Mouse (Mus musculus): ENCODE results near the gene Ggps1. TPM values are rescaled to one million over a fixed set of nuclear protein-coding genes. Genes with fewer than 3 reads are reported as not detected.

Gene Ggps1
- 50.1 to 57.9 TPM (median 51.8 TPM) in 3 replicates for total RNA-seq (2017)

DNA sequence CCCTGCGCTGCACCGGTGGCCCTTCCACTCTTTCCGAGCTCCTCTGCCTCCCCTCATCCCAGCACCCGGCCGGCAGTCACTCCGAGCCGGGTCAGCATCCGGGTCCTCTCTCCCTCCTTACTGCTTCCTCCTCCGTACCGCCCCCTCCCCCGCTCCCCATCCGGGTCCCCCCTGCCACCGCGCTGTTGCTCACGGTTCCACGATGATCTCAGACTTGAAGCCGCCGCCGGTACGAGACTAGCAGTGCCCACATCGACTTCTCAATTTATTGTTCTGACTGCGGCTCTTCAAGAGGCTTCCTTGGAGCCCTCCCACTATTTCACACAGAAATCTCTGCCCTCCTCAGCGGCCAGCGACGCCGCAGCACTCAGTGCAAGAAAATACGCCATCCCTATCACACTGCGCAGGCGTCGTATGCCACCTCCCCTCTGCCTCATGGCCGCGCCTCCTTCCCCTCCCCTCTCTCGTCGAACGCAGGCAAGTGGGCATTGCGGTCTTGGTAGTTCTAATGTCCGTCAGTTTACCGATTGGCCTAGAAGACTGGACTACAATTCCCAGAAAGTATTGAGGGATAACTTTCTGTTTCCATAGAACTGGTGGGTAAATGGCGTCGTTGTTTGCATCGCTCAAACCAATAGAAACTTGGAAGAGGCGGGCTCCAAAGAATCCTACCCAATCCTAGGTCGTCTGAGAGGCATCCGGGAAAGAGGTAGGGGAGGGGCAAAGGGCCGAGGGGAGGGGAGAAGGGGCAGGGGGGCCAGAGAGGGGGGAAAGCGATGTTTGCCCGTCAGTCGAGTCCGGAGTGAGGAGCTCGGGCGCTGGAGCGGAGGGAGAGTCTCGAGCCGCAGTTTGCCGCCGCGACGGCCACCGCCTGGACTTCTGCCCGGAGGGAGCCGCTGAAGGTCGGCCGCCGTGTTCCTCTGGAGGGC, at the start of gene Ggps1, which contains the start of gene Arid4b:
TSS of gene Ggps1 (minus strand) at position 476 of the 929 bp plus-strand sequence.
TSS of gene Arid4b (plus strand) at position 220 of the 929 bp plus-strand sequence.
- ATAC-seq (replicated peaks; ENCODE audit: insufficient number of reproducible peaks, low FRiP score, low TSS enrichment, poor library complexity, severe bottlenecking) = peak; percentile 95

DNA sequence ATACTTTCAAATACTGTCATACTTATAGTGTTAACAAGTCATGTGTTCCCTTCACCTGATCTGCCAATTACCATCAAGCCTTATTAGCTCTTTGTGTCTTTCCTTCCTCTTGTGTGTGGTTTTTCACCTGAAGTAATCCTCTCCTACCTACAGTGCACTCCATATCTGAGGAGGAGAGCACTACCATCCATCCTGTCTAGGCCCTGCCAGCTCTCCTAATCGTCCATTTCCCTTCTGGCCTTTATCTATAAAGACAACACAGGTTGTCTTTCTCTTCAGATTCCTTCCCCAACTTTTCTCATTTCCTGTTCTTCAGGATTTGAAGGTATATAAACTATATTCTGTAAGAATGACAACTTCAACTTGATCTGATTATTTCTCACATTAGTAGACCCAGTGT, 47.9 kb upstream of the Ggps1 start:
- ATAC-seq (replicated peaks; ENCODE audit: insufficient number of reproducible peaks, low FRiP score, low TSS enrichment, poor library complexity, severe bottlenecking) = no peak

DNA sequence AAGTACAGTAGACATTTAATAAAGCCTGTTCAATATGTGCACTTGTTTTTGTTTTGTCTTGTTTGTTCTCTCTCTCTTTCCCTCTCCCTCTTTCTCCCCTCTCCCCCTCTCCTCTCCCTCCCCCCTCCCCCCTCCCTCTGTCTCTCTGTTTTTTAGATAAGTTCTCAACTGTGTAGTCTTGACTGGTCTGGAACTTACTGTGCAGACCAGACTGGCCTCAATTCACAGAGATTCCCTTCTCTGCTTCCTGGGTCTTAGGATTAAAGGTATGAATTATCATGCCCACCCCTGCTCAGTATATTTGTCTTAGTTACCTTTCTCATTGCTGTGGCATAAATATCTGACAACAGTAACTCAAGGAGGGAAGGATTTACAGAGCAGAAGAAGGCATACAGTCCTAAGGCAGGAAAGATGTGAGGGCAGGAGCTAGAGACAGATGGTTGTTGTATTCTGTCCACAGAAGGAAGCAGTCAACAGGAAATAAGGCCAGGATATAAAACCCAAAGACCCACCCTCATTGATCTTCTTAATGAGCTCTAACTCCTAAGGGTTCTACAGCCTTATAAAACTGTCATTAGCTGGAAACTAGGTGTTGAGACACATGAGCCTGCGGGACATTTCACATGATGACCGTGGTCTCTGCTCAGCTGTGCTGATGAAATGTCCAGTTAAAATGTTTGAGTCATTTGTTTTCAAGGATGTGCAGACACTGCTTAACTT, 47.0 kb upstream of the Ggps1 start:
- no peak for ATAC-seq (replicated peaks; ENCODE audit: insufficient number of reproducible peaks, low FRiP score, low TSS enrichment, poor library complexity, severe bottlenecking)

DNA sequence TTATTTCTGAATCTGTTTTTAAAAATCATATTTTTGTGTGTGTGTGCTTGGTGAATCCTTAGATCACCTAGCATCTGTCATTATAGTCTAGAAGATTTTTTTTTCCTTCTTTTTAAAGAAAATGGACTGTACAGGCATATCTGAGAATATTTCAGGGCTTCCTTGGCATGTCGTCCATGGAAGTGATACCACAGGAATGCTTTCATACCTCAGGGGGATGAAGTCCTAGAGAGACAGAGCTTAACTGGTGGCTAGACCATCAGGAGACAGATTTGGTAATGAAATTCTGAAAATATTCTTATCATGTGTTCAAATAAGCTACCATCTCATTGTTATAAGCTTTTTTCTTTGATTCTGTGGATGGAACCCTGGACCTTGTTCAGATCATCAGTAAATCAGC, 39.7 kb upstream of the Ggps1 start:
- ATAC-seq (replicated peaks; ENCODE audit: insufficient number of reproducible peaks, low FRiP score, low TSS enrichment, poor library complexity, severe bottlenecking) = no peak

DNA sequence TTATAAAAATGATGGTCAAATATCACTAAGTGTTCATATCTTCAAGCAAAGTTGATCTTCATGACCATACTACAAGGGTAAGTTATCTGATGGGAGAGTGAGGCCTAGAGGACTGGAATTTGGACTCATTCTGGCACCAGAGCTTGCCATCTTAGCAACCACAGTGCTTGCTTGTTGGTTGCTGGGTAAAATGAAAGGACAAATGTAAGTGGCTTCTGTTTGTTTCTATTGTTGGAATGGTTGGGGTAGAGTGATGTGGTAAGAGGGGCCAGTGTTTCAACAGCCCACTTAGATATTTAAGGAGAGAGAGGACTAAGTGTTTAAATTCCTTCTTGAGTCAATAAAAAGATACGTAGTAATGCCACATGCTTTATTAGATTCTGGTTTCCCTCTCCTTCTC, 25.4 kb upstream of the Ggps1 start:
- no peak for ATAC-seq (replicated peaks; ENCODE audit: insufficient number of reproducible peaks, low FRiP score, low TSS enrichment, poor library complexity, severe bottlenecking)

DNA sequence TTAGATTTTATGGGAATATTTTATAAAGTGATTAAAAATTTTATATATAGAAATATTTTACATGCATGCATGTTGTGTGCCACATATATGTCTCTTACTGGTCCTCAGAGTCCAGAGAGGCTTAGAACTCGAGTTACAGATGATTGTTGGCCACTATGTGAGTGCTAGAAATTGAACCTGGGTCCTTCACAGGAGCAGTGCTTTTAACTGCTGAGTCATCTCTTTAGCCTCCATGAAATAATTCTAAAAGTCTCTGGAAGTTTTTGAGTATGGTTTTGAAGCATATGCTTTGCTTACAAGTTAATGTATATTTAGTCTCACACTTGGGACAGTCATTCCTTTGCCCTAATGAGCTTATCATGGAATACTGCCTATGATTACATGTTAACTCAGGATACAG, 12.0 kb upstream of the Ggps1 start:
- no peak for ATAC-seq (replicated peaks; ENCODE audit: insufficient number of reproducible peaks, low FRiP score, low TSS enrichment, poor library complexity, severe bottlenecking)

DNA sequence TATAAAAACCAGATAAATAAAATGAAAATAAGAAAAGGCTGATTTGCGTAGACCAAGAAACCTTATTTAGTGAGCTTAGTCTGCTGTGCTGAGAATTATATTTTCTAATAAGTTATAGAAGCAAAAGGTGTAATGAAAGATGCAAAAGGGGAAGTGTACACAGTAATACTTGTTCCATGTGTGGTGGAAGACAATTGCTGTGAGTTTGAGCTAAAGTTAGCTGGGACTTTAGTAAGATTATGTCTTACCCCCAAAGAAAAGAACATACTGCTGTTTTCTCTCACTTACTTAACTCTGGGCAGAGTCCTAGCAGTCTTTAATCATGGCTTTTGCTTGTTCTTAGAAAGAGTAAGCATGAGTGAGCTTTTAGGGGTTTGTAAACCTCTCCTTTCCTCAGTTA, 11.1 kb upstream of the Ggps1 start:
- ATAC-seq (replicated peaks; ENCODE audit: insufficient number of reproducible peaks, low FRiP score, low TSS enrichment, poor library complexity, severe bottlenecking) = no peak

DNA sequence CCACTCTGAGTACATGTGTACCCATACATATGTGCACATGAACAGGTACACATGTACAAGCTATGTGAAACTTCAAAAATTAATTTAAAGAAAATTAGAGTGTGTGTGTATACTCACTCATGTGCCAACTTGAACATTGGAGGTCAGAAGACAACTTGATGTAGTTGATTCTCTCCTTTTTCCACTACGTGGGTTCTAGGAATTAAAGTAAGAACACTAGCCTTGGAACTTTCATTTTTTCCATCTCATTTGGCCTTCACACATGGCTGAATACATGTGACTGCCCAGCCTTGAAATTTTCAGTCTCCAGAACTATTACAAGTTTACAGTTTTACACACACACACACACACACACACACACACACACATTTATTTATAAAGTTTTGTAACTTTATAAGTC, 6.0 kb upstream of the Ggps1 start:
- ATAC-seq (replicated peaks; ENCODE audit: insufficient number of reproducible peaks, low FRiP score, low TSS enrichment, poor library complexity, severe bottlenecking) = no peak

DNA sequence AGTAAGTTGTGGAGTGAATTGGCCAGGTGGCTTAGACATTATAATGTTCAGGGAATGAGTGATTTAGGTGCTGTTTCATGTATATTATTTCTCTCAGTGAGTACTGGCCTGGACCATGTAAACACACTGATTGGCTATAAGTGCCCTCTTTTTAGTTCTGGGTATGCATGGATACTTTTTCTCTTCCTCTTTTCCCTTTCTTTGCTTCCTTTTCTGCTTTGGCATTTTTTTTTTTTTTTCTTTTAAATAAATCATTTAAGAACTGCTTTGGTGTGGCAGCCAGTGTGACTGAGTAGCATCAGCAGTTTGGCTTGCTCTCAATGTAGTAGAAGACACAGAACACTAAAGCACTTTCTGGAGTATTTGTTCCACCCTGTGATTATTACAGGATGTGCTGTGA, 4.7 kb upstream of the Ggps1 start:
- ATAC-seq (replicated peaks; ENCODE audit: insufficient number of reproducible peaks, low FRiP score, low TSS enrichment, poor library complexity, severe bottlenecking) = no peak

DNA sequence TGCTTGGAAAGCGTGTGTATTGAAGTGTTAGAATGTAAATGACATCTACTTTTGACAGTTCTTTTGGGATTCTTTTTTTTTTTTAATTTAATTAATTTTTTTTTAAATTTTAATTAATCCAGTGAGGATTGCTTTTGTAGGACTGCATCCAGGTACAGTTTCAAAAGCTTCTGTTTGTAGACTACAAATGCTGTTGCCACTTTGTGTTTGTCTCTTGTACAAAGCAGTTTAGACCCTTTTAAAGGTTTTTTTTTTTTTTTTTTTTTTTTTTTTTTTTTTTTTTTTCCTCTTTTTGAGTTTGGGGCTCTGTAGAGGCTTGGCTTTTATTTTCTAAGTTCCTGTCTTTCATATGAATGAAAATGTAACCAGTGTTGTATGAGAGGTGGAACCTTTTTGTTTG, 2.4 kb upstream of the Ggps1 start:
- no peak for ATAC-seq (replicated peaks; ENCODE audit: insufficient number of reproducible peaks, low FRiP score, low TSS enrichment, poor library complexity, severe bottlenecking)

DNA sequence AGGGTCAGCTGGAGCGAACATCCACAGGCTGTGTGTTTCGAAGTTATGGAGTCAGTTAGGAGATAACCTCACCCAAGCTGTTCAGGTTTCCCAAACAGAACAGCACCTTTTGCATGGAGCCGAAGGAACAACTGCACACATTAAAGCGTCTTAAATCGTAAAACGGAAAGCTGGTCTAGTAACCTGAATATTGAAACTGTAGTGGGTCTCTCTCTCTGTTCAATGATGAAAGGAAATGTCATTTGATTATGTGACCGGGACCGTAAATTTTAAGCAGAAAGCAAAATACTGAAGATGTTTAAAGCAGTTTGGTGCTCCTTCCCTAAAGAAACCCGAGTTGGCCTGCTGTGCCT, 1.7 kb upstream of the Ggps1 start:
- ATAC-seq (replicated peaks; ENCODE audit: insufficient number of reproducible peaks, low FRiP score, low TSS enrichment, poor library complexity, severe bottlenecking) = no peak

DNA sequence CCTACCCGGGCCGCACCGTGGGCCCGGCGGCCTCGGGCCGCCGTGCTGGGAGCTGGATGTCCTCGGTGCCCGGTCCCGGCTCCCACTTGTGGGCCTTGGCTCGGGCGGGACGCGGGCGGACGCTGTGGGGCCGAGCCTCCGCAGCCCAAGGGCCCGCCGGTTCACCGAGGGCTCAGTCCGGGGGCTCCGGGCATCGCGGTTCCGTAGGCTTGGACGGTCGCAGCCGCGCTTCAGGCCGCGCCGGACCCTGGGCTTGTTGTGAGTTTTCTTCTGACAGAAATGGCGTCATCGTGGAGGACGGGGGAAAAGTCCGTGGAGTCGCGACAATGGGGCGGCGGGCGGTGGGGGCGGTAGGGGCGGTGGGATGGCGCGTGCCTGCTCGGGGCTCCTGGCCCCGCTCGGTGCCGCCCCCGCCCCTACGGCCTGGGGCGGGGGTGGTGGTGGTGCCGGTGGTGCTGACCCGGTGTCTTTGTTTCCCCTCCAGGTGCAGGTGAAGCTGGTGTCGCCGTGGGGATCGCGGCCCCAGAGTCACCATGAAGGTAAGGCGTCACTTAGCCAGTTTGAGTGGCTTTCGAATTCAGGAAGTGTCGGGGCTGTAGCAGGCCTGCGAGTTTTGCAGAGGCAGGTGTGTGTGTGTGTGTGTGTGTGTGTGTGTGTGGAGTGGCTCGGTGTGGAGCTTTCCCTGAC, 1.2 kb upstream of the Ggps1 start:
- no peak for ATAC-seq (replicated peaks; ENCODE audit: insufficient number of reproducible peaks, low FRiP score, low TSS enrichment, poor library complexity, severe bottlenecking)

DNA sequence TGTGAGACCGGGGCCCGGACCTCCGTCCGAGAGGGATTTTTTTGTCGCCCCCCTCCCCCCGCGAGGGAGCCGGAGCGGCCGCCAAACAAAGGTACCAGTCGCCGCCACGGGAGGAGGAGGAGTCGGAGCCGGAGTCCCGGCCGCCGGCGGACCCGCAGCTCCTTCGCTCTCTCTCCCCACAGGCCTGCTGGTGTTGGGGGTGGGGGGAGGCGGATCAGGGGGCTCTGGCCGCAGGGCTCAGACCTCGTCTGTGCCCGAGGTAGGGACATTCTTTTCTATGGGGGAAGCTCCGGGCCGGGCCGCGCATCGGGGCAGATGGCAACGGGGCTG, 619 bp upstream of the Ggps1 start:
- ATAC-seq (replicated peaks; ENCODE audit: insufficient number of reproducible peaks, low FRiP score, low TSS enrichment, poor library complexity, severe bottlenecking) = peak; percentile 1; the same call in 1 of the 2 replicates

DNA sequence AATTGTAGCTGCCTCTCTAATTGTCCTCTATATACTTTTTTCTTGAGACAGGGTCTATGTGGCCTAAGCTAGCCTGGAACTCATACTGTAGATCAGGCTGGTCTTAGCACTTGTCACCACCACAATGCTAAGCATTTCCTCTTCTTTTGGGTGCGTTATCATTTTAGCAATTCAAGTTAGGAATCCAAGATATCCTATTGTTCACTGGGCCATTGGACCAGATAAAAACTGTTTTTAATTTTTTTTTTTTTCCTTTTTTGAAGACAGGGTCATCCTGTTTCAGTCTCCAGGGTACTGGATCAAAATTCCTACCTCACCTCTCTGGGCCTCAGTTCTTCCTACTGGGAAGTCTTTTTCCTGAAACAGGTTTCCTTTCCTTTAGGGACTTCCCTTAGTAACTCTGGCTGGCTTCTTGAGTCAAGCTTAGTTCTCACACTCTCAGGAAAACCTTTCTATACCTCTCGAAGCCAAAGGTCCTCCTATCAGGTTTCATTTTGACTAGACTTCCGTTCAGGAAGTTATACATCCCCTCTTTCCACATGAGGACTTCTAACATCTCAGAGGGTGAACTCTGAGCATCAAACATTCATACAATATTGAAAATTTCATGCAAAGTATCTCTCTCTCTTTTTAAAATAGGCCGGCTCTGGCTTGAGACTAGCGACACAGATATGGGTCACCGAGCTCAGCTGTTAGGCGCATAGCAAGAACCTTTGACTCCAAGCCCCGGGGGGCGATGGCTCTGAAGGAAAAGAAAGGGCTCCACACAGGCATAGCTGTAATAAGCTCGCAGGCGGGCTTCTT, 877 bp downstream of the Ggps1 start:
- ATAC-seq (replicated peaks; ENCODE audit: insufficient number of reproducible peaks, low FRiP score, low TSS enrichment, poor library complexity, severe bottlenecking) = no peak

DNA sequence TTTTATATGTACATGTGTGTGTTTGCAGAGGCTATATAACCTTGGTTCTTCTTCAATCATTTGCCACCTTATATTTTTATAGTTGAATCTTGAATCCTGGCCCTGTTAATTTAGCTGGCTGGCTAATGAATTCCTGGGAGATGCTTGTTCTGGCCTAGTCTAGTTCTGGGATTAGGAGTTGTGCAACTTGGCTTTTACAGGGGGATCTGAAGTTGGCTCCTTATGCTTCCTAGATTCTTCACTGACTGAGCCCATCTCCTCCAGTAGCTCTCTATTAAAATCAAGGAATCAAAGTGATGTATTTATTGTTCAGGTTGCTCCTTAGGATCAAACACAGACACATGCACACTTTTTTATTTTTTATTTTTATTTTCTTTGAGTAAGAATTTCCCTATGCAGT, 3.7 kb downstream of the Ggps1 start:
- ATAC-seq (replicated peaks; ENCODE audit: insufficient number of reproducible peaks, low FRiP score, low TSS enrichment, poor library complexity, severe bottlenecking) = no peak

DNA sequence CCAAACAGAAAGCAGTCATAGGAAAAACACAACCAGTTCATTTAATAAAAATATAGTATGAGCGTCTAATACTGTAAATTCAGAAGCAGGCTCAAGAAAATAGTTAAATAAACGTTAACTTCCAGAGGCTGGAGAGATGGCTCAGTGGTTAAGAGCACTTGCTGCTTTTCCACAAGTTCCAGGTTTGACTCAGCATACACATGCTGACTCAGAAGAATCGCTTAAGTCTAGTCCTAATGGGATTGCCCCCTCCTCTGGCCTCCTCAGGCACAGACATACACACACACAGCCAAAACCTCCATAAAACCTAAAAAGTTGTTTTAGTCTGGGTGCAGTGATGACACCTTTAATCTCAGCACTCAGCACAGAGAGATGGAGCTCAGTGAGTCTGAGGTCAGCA, 6.5 kb downstream of the Ggps1 start:
- no peak for ATAC-seq (replicated peaks; ENCODE audit: insufficient number of reproducible peaks, low FRiP score, low TSS enrichment, poor library complexity, severe bottlenecking)

DNA sequence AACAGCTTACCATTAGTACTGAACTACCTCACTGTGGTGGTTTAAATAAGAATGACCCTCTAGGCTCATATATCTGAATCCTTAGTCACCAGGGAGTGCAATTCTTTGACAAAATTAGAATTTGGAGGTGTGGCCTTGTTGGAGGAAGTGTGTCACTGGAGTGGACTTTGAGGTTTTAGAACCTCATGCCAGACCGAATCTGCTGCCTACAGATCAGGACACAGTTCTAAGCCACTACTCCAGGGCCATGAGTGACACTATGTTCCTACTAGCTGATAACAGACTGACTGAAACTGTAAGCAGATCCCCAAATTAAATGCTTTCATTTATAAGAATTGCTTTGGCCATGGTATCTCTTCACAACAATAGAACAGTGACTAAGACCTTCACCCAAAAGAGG, 13.4 kb downstream of the Ggps1 start:
- ATAC-seq (replicated peaks; ENCODE audit: insufficient number of reproducible peaks, low FRiP score, low TSS enrichment, poor library complexity, severe bottlenecking) = no peak

DNA sequence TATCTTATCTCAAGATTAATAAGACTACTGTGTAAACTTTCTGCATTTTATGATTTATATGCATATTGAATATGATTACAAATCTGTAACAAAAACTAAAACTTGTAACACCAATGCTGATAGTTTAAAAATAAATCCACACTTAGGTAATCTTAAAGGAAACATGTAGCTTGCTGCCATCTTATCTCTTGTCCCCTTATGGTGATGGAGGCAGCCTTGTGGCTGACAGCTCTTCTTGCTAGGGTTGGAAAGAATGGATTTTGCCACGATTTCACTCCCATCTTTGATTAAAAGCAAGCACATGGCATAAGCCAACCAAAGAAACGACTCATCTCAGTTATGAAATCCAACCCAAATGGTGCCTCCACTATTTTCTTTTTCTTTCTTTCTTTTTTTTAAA, 18.8 kb downstream of the Ggps1 start:
- no peak for ATAC-seq (replicated peaks; ENCODE audit: insufficient number of reproducible peaks, low FRiP score, low TSS enrichment, poor library complexity, severe bottlenecking)

DNA sequence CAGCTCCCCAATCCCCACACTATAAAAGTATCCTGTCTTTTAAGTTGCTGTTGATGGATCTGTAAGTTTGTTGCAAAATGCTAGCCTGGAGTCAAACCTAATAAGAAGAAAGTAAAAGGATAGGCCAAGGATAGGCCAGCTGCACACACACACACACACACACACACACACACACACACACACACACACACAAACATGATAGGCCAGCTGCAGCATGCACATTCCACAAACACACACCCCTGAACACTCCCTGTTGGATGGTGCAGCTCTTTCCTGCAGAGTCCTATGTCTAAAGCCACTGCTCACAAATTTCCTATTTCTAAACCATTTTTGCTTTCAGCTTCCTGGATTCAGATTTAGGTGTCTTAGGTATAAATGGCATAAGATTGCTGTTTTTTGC, 19.4 kb downstream of the Ggps1 start:
- ATAC-seq (replicated peaks; ENCODE audit: insufficient number of reproducible peaks, low FRiP score, low TSS enrichment, poor library complexity, severe bottlenecking) = no peak
